Mouse (Mus musculus): ENCODE measurements around the gene Rptor. TPM values are rescaled to one million over a fixed set of nuclear protein-coding genes. Genes with fewer than 3 reads are reported as not detected.

Gene Rptor
- polyA plus RNA-seq, 2 experiments: 3.7 to 5.8 TPM

- DNase-seq (ENCODE audit: low read depth in 3 of 3, low spot score in 3 of 3): no peak
- TF ChIP-seq CTCF (IDR thresholded peaks at IDR 0.05; ENCODE audit: low read depth) (no peak), EP300 (IDR thresholded peaks at IDR 0.05; ENCODE audit: low read depth) (no peak)
- Histone ChIP-seq H3K4me2 (ENCODE audit: low read depth) (no peak overlapping the region), H3K9ac (replicated peaks) (no peak overlapping the region), H3K27ac (no peak overlapping the region), H3K4me3 (ENCODE audit: insufficient read depth in 1 of 2, low read depth in 2 of 2, low read length in 2 of 2) (no peak overlapping the region), H3K36me3 (replicated peaks; ENCODE audit: control insufficient read depth, insufficient read depth, low read depth) (no peaks in the 10 kb centered on the region), H3K27me3 (ENCODE audit: control insufficient read depth, insufficient read depth, low read length) (no peaks in the 10 kb centered on the region), H3K9me3 (ENCODE audit: control insufficient read depth, low read length) (no peaks in the 10 kb centered on the region), H3K4me1 (replicated peaks; ENCODE audit: control insufficient read depth in 2 of 2, insufficient read depth in 2 of 2, low read length in 1 of 2) (no peaks in the 10 kb centered on the region)
- 71% methylated on average over 7 of the region's 7 CpGs for WGBS (ENCODE audit: insufficient replicate concordance)
- no peak for ATAC-seq (ENCODE audit: insufficient read depth)
These were observed 185.8 kb downstream of the Rptor start for GRCm38 (mm10) chr11:119788488-119788887.

GRCm38 (mm10) chr11:119788919-119789713 is 186.4 kb downstream of the Rptor start:
- DNase-seq (ENCODE audit: low read depth in 3 of 3, low spot score in 3 of 3) (no peak), ATAC-seq (ENCODE audit: insufficient read depth) (no peak)
- WGBS (ENCODE audit: insufficient replicate concordance): 66% methylated on average over 3 of the region's 3 CpGs
- Histone ChIP-seq H3K4me2 (ENCODE audit: low read depth) (no peak overlapping the region), H3K4me1 (replicated peaks; ENCODE audit: control insufficient read depth in 2 of 2, insufficient read depth in 2 of 2, low read length in 1 of 2) (no peaks in the 10 kb centered on the region), H3K9ac (replicated peaks) (no peak overlapping the region), H3K36me3 (replicated peaks; ENCODE audit: control insufficient read depth, insufficient read depth, low read depth) (no peaks in the 10 kb centered on the region), H3K4me3 (ENCODE audit: insufficient read depth in 1 of 2, low read depth in 2 of 2, low read length in 2 of 2) (no peak overlapping the region), H3K27ac (no peak overlapping the region), H3K9me3 (ENCODE audit: control insufficient read depth, low read length) (no peaks in the 10 kb centered on the region), H3K27me3 (ENCODE audit: control insufficient read depth, insufficient read depth, low read length) (no peaks in the 10 kb centered on the region)
- TF ChIP-seq CTCF (IDR thresholded peaks at IDR 0.05; ENCODE audit: low read depth): no peak
- TF ChIP-seq EP300 (IDR thresholded peaks at IDR 0.05; ENCODE audit: low read depth): no peak

- Histone ChIP-seq H3K27ac (no peak overlapping the region), H3K4me2 (ENCODE audit: low read depth) (no peak overlapping the region), H3K9me3 (ENCODE audit: control insufficient read depth, low read length) (no peaks in the 10 kb centered on the region), H3K27me3 (ENCODE audit: control insufficient read depth, insufficient read depth, low read length) (no peaks in the 10 kb centered on the region), H3K9ac (replicated peaks) (no peak overlapping the region), H3K4me1 (replicated peaks; ENCODE audit: control insufficient read depth in 2 of 2, insufficient read depth in 2 of 2, low read length in 1 of 2) (no peaks in the 10 kb centered on the region), H3K4me3 (ENCODE audit: insufficient read depth in 1 of 2, low read depth in 2 of 2, low read length in 2 of 2) (no peak overlapping the region), H3K36me3 (replicated peaks; ENCODE audit: control insufficient read depth, insufficient read depth, low read depth) (no peaks in the 10 kb centered on the region)
- TF ChIP-seq EP300 (IDR thresholded peaks at IDR 0.05; ENCODE audit: low read depth): no peak
- no peak for TF ChIP-seq CTCF (IDR thresholded peaks at IDR 0.05; ENCODE audit: low read depth)
- DNase-seq (ENCODE audit: low read depth in 3 of 3, low spot score in 3 of 3): no peak
- no peak for ATAC-seq (ENCODE audit: insufficient read depth)
- WGBS (ENCODE audit: insufficient replicate concordance): 78% methylated on average over 10 of the region's 10 CpGs
These were observed 189.3 kb downstream of the Rptor start for GRCm38 (mm10) chr11:119791923-119792564.

GRCm38 (mm10) chr11:119793378-119793777 is 190.7 kb downstream of the Rptor start:
- TF ChIP-seq CTCF (IDR thresholded peaks at IDR 0.05; ENCODE audit: low read depth): no peak
- TF ChIP-seq EP300 (IDR thresholded peaks at IDR 0.05; ENCODE audit: low read depth): no peak
- Histone ChIP-seq H3K4me2 (ENCODE audit: low read depth) (no peak overlapping the region), H3K36me3 (replicated peaks; ENCODE audit: control insufficient read depth, insufficient read depth, low read depth) (no peaks in the 10 kb centered on the region), H3K4me1 (replicated peaks; ENCODE audit: control insufficient read depth in 2 of 2, insufficient read depth in 2 of 2, low read length in 1 of 2) (no peaks in the 10 kb centered on the region), H3K27ac (no peak overlapping the region), H3K9ac (replicated peaks) (no peak overlapping the region), H3K4me3 (ENCODE audit: insufficient read depth in 1 of 2, low read depth in 2 of 2, low read length in 2 of 2) (no peak overlapping the region), H3K9me3 (ENCODE audit: control insufficient read depth, low read length) (no peaks in the 10 kb centered on the region), H3K27me3 (ENCODE audit: control insufficient read depth, insufficient read depth, low read length) (no peaks in the 10 kb centered on the region)
- DNase-seq (ENCODE audit: low read depth in 3 of 3, low spot score in 3 of 3): no peak
- ATAC-seq (ENCODE audit: insufficient read depth): no peak
- WGBS (ENCODE audit: insufficient replicate concordance): 77% methylated on average over 6 of the region's 6 CpGs

- no peak for DNase-seq (ENCODE audit: low read depth in 3 of 3, low spot score in 3 of 3)
- no peaks in the 10 kb centered on the region for H3K27me3 ChIP-seq (ENCODE audit: control insufficient read depth, insufficient read depth, low read length)
- no peak overlapping the region for H3K4me2 ChIP-seq (ENCODE audit: low read depth)
- TF ChIP-seq CTCF (IDR thresholded peaks at IDR 0.05; ENCODE audit: low read depth) (no peak), EP300 (IDR thresholded peaks at IDR 0.05; ENCODE audit: low read depth) (no peak)
- H3K9me3 ChIP-seq (ENCODE audit: control insufficient read depth, low read length): no peaks in the 10 kb centered on the region
- WGBS (ENCODE audit: insufficient replicate concordance): 90% methylated on average over 1 of the region's 1 CpGs
- no peak for ATAC-seq (ENCODE audit: insufficient read depth)
- H3K27ac ChIP-seq: no peak overlapping the region
- H3K9ac ChIP-seq (replicated peaks): no peak overlapping the region
- H3K36me3 ChIP-seq (replicated peaks; ENCODE audit: control insufficient read depth, insufficient read depth, low read depth): no peaks in the 10 kb centered on the region
- no peak overlapping the region for H3K4me3 ChIP-seq (ENCODE audit: insufficient read depth in 1 of 2, low read depth in 2 of 2, low read length in 2 of 2)
- no peaks in the 10 kb centered on the region for H3K4me1 ChIP-seq (replicated peaks; ENCODE audit: control insufficient read depth in 2 of 2, insufficient read depth in 2 of 2, low read length in 1 of 2)
These were observed 191.3 kb downstream of the Rptor start for GRCm38 (mm10) chr11:119794020-119794419.
